Mouse (Mus musculus): ENCODE measurements at regions not wholly inside any gene's neighbourhood (a gene's known extent, or its start where the extent isn't known, plus 50 kb on each side); places are given as distances from the start of the nearest gene placed in this dataset.

DNA sequence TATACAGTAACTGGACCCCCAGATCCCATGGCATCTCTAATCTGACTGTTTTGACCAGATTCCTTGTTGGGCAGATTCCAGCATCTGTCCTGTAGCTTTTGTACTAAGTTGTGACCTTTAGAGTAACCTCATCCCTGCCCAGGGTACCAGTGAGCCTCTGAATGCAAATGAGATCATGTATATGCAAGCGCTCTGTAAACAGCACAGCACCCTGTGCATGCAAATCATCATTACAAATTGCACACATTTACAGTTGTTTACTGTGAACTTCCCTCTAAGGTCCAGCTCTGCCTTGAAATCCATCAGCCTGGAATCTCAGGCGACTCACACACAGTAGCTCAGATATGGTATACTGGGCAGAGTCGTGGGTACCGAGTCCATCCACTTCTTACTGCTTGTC lies 258.6 kb upstream of the Dusp10 start:
- DNase-seq, result no peak

DNA sequence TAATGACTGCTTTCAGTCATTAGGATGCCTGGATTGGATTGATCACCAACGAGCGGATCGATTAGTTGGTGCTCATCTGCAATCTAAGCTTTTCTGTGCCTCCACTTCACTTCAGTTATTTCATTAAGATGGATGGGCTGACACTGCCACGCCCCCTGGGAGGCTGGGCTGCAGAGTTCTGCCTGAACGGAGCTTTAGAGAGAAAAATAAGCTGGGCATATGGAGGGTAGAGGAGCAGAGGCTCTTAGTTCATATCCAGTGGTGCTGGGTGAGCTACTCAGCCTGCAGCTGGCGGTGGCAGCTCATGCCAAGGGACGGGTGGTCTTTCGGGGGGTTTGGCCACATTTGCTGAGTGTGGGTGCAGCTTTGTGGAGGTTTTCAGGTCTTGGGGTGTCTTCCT lies 256.4 kb upstream of the Dusp10 start:
- DNase-seq, result no peak

DNA sequence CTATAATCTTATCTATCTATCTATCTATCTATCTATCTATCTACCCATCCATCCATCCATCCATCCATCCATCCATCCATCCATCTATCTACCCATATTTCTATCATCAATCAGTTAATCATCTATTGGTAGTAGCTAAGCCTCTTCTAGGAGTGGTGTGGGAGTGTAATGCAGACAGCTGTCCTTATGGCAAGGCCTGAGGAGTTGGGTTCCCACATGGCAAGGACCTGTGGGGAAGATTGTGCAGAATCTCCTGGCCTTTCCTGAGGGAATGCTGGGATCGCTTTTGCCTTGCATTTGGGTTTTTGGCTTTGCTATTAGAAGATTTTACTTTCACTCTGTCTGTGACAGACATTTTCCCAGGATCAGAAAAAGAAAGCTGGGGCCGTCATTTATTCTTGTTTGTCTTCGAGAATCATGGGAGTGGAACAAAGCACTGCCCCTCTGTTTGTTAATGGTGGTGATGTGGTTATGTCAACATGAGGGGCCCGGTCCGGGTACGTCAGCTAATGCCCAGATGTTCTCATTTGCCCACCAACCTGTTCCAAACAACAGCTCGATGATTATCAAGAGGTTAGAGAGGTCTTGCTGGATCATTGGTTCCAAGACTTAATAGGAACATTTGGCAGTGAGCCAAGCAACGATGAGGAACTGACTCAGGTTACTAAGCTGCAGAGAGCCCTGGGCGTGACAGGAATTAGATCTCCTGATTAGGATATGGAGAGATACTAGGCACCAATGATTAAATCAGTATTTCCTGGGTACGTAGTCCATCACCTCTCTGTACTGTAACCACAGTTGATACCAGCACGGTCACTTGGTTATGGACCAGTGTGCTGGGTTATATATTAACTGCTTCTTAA lies 249.0 kb upstream of the Dusp10 start:
- DNase-seq, result peak; percentile 59 to 67

DNA sequence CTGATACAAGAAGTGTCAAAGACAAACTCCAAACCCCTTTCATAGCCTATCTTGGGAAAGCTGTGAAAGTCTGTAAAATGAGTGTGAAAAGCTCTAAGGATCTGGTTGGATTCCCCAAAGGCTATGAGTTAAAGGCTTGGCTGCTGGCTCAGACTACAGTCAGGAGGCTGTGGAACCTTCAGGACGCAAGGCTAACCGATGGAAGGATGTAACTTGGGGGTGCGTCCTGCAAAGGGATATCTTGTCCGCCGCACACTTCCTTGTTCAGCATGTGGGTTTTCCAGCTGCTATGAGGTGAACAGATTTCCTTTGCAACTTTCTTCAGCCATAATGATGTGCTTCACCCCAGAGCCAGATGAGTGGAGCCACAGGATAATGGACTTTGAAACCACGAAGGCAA lies 240.3 kb upstream of the Dusp10 start:
- no peak for DNase-seq

DNA sequence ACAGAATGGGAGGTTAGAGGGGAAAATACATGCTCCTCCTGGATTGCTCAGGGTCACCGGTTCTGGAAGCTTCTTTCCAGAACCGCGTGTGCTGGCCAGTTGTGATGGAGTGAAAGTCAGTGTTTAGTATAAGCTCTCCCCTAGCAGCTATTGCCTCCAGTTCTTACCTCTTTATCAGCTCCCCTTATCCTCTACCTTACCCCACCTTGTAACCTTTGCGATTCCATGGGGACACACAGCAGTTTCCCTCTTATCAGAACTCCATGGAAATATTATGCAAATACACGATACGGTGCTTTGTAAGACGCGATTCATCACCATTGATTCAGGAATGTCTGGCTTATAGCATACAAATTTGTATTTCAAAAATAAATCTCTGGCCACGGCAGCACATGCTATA lies 232.9 kb upstream of the Dusp10 start:
- no peak for DNase-seq

DNA sequence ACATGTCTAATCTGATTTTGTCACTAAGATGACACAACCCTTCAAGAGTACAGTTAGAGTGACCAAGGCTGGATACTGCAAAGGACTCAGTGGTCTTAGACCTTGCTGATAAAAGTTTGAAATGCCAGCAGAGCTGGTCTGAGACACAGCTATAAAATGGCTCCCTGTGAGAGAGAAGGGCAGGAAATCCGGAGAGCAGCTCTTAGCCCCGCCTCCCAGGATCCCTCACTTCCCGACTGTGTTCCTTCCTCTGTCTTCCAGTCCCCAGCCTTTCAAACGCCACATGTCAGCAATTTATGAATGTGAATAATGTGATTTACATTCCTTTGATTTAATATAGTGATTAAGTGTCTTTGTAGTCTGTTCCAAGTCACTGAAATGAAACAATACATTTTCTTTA lies 232.3 kb upstream of the Dusp10 start:
- DNase-seq, result peak; percentile 44 to 55

DNA sequence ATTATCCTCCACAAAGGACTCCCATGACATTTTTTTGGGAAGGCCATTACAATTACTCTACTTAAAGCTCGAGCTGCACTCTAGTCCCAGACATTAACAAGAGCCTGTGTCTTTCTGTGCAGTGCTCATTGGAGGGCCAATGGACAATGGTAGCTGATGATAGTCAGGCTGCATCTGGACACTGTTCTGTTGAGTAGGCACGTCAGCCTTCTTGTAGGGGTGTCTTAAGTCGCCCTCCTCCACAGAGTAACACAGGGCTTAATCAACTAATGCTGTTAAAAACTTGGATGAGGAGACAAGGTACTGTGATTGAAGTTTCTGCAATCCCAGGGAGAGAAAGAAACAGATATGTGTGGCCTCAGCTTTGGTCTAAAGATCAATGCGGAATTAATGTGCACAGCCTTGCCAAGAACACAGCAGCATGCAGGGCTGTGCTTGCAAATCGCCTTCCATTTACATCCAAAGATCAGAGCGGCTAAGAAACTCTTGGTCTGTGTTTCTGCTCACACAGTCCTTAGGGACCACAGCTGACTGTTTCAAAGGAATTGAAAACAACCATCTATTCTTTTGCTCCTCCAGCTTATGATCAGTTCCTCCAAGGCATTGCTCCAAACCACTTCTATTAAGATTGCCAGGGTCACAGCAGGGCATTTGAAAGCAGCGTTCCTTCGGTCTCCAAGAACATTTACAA lies 229.5 kb upstream of the Dusp10 start:
- no peak for DNase-seq

DNA sequence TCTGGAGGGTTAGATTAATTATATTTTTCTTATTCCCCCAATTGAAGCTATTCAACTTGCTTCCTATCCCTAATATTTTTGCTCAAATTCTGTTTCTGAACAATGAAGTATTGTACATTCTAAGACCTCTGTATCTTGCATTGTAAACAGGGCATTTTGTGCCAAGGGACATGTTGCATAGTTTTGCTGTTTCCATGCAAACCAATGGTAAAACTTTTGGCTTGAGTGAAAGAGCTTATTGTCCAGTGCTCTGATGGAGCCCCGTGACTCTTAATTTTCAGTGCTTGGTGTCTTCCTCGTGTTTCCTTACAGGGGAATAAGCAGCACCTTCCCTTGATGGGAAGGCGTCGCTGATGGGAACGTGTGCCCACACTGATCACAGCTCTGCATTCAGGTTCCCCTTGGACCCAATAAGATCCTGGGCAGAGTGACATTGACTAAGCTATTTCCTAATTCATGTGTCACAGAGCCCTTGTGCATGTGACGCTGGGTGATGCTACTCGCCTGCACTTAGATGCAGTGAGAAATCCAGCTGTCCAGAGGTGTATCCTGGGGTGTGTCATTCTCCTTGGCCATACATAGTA lies 220.8 kb upstream of the Dusp10 start:
- DNase-seq, result no peak

DNA sequence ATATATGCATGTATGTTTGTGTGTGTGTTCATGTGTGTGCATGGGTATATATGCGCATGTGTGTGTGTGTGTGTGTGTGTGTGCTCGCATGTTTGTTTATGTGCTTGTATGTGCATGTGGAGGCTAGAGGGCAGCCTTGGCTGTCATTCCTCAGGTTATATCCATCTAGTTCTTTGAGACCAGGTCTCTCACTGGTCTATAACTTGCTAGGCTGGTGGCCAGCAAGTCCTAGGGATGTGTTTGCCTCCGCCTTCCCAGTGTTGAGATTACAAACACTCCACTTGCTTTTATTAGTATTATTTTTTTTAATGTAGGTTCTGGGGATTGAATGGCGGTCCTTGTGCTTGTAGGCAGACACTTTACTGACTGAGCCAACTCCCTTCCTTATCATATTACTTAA lies 219.8 kb upstream of the Dusp10 start:
- DNase-seq, result no peak

DNA sequence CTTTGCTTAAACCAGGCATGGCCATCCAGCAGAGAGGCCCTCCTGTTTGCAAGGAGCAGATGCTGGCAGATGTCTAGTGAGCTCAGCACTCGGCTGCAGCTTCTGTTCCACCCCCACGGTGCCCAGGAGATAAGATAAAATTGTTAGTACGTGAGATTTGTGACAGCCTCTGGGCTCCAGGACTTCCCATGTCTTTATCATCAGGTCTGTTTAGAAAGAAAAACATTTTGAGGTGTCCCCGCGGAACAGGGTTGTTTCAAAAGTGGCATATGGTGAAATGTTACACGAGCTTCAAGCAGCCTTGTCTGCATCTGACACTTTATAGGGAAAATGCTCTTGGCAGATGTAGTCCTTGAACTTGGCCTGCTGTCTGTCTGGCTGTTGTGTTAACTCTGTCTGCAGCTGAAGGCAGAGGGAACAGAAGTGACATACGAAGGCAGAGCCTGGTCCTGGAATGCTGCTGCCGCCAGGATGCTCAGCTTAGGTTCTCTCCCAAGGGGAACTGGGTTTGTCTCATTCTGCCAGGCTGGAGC lies 219.1 kb upstream of the Dusp10 start:
- no peak for DNase-seq

DNA sequence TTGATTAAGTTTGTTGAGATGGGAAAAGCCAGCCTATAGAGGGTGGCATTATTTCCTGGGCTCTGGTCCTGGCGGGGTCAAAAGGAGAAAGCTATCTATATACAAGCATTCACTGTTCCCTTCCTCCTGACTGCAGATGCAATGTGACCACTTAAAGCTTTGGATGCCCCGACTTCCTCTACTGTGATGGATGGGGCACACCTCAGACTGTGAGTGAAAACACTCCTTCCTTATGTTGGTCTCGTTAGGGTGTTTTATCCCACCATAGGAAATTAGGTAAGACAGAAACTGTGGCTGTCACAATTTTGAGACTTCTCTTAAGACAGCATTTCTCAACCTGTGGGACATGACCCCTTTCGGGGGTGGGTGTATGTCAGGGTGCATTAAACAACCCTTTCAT lies 210.8 kb upstream of the Dusp10 start:
- DNase-seq, result no peak

DNA sequence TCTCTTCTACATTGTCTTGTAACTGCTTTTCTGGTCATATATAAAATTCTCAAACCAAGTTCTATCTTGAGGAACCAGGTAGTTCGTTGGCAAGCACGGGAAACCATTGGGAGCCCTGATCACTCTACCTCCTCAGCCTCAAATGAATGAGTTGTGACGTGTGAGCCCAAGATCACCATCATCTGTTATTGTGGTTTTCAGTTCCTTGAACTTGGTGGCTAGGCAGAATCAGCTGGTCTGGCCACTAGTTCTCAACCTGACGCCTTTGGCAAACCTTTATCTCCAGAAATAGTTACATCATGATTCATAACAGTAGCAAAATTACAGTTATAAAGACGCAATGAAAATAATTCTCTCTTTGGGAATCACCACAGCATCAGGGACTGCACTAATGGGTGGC lies 209.7 kb upstream of the Dusp10 start:
- DNase-seq, result no peak

DNA sequence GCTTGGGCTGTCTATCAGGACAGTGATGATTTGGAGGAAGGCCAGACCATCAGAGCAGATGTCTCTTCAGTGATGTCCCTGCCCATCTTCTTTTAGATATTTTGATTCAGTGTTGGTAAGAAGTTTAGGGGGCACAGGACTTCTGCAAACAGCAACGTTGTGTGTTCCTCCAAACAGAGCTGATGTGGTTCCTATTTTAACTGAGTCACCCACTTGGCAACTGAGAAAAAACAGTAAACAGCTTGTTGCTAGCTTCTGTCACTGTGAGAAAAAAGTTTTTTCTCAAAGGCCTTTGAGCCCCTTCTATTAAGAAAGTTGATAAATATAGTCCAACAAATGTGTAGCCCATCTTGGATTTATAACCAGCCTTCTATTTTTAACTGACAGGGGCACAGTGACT lies 209.3 kb upstream of the Dusp10 start:
- no peak for DNase-seq

DNA sequence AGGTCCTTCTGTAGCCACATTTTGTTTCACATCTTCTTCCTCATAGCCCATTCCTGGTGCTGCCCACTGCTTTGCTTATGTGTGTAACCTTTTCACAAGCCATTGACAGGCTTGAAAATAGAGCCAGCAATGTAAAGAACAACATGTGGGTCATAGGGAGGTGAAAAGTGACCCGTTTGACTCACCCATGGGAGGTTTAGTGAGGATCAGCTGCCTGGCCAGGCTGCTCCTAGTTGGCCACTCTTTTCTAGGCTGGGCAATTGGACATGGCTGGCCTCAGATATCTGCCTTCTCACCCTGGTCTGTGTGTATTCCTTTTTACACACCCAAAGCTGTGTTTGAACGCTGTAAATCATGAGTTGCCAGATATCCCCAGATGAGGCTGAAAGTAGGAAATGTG lies 208.8 kb upstream of the Dusp10 start:
- DNase-seq, result no peak

DNA sequence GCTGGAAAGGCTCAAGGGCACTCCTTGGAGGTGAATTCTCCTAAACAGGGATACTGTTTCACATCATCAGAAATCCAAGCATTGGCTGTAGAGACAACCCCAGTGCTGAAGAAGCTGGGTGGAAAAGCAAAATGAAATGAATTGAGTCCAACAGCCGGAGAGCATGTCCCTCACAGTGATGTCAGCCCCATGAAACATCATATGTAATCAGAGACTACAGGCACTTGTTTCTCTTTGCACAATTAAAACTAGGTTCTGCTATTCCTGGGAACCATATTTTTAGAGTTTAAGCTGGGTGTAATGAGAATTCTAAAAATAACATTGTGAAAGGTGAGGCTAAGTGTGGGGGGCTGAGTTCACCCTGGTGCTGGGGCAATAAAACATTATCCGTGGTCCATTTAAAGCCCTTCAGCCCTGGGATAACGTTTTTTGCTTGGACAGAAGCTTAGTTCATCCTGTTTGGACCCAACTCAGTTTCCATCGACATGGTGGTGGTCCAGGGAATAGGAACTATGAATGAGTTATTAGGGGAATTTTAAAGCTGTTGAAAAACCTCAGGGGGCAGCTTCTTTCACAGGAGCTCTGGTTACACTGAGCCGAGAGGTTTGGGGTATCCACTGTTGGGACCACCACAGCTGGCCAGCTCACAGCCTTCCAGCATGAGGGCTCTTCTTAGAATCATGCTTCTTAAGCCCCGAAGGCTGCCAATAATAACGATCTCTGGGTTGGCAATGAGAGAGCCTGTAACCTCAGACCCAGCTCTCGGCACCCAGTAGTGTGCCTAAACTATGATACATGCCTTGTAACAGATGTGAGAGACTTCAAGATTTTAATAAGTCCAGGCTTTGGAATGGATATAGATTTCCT lies 206.0 kb upstream of the Dusp10 start:
- DNase-seq, result no peak

DNA sequence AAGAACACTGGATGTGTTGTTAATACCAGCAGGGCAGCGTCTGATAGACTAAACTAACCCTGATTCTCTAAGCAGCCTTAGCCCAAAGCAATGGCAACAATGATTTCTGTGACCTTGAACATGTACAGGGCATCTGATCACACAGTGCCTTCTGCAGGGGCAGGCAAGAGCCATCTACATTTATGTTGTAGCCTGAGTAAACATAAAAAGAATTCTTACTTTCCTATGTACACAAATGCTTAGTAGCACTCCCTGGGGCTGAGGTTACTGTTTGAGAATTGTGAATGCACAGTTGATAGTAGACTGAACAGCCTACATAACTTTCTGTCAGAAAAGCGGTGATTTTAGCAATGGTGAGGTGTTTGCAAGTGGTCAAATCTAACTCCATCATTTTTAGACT lies 204.9 kb upstream of the Dusp10 start:
- DNase-seq, result no peak

DNA sequence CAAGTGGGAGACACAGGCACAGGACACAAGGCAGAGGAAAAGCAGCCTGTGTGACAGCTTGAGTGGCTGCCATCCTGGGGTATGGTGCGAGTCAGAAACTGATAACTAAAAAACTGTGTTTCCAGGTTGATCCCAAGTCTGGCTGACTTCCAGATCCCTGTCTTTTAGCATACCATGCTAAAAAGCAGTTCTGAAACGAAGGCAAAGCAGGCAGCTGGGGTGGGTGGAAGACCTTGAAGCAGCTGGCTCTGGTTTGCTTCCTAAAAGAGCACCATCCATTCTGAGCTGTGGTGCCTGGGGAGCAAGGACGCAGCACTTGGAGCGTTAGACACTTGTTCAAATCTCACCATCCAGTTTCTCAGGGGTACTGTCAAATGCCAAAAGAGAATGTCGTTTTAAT lies 192.5 kb upstream of the Dusp10 start:
- no peak for DNase-seq

DNA sequence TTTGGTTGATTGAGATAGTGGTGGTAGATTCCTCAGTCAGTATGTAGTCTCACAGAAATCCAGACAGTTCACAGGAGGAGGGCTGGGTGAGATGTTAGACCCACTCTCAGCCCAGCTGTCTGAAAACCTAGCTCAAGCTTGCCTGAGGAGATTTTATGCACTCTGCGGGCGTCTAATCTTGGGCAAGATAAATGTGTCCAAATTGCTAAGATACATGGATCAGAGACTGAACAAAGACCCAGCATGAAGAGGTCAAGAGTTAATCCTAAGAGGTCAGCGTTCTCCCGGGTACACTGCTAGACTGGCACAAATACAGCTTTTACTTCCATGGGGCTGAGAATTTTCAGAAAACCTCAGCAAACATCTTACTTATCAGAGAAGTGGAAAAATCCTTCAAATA lies 186.8 kb upstream of the Dusp10 start:
- no peak for DNase-seq

DNA sequence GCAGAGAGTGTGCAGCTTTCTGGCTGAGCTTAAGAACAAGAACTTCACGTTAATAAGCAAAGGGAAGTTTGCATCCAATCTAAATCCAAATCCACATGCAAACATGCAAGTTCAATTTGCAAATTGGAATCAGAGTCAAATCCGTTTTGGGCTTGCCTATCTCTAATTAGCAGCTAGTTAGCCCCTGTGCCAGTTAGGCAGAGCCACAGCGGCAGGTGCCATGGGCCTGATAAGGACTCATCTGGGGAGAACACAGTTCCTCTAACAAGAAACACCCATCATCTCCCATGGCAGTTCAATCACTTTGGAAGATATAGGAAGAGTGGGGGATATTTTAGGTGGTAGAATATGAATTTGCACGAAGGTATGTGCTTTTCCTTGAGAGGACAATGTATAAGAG lies 168.0 kb upstream of the Dusp10 start:
- DNase-seq, result no peak

DNA sequence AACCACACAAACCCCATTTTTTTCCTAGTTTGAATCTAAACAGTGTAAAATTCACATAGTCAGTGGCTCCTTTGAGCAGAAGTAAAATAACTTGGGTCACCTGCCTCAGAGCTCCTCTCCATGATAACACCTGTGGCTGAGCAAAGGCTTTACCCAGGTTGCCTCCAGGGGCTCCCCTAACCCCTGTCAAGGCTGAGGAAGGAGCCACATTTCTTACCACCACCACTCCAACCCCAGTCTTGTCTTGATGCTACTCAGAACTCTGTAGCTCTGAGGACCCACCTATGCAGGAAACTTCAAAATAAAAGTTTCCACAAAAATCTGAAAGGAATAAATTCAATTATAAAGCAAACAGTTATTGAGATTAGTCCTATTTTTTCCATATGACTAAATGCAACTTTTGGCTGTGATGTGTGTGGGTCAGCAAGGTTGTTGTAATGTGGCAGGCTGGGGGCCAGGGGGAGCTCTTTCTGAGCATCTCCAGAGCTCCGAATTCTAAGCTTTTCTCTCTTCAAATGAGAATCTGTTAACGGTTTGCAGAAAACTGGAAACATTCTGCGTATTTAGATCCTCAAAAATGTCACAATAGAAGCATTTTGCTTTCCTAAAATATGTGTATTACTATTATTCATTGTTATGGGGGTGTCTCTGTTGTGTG lies 159.0 kb upstream of the Dusp10 start:
- peak; percentile 16 to 22 for DNase-seq

DNA sequence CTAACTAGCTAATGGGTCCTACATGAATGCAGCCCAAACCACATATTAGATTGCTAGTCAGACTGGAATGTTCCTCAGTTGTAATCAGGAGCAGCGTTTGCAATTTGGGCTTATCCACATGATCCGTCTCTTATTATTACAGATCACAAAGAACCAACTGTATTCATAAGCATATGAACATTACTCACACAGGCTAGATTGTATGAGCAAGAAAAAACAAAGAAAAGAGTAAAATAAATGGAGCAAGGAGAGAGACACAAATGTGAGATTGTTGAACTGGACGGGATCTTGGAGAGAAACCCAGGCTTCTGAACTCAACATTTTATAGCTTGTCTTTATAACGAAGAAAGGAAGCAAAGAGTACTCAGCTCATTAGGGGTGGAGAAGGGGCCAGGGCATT lies 148.0 kb upstream of the Dusp10 start:
- DNase-seq, result no peak

DNA sequence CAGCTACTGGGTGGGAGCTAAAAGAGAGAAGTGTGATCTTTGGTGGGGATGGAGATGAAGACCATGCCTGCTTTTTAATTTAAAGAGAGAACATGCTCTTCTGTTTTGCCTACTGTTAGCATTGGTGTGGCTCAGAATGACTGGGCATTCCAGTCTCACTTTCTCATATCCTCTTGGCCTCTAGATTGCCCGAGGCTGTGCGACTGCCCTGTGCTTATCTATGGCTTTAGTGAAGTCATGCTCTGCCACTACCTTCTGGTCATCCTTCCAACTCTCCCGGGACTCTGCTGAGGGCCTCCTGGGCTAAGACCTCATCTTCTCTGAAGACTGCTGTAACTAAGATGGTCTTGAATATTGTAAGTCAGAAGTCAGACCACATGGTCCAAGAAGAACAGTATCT lies 147.5 kb upstream of the Dusp10 start:
- no peak for DNase-seq
